Mouse (Mus musculus): ENCODE data around the gene Ifitm3.
"Not testable (repeated sequence)": the region's sequence is repeated elsewhere in the genome, so short reads cannot be mapped to it uniquely, and the experiment has no call there.

DNA sequence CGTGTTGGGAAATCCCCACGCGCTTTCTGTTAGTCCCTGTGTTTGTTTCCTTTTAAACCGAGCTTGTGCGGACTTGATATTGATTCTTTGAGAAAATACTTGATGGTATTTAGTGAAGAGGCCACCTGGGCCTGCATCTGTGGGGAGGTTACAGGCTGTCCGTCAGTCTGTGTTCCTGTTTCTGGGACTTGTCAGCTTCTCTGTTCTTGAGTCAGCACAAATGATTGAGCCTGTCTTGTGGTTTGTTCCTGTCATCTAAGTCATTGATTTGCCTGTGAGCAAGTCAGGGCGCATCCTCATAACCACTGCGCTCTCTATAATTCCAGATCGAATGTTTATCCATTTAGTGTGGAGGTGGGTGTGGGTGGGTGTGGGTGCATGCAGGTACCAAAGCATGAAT, 33.9 kb downstream of the Ifitm3 start:
- not testable (repeated sequence) for TF ChIP-seq CTCF (IDR thresholded peaks at IDR 0.05; ENCODE audit: insufficient read depth, low read length); POLR2A (IDR thresholded peaks at IDR 0.05; ENCODE audit: borderline replicate concordance, extremely low read depth, low read depth, low read length)

All from lung, adult 2 months (tissue).